Mouse (Mus musculus): ENCODE results near the gene Tacc2.

GRCm38 (mm10) chr7:130646762-130647139, 69.5 kb downstream of the Tacc2 start:
- TF ChIP-seq CTCF (IDR thresholded peaks at IDR 0.05; ENCODE audit: extremely low read depth, insufficient read length, insufficient replicate concordance, low read depth, low read length), result no peak
- 0 out of 2 replicates have a peak, but pooled peaks have one; percentile 33 for TF ChIP-seq POLR2A (IDR thresholded peaks at IDR 0.05; ENCODE audit: low read depth, low read length)

Measured in small intestine, adult 2 months (tissue).